Mouse (Mus musculus): ENCODE data around the gene Mybph.

DNA sequence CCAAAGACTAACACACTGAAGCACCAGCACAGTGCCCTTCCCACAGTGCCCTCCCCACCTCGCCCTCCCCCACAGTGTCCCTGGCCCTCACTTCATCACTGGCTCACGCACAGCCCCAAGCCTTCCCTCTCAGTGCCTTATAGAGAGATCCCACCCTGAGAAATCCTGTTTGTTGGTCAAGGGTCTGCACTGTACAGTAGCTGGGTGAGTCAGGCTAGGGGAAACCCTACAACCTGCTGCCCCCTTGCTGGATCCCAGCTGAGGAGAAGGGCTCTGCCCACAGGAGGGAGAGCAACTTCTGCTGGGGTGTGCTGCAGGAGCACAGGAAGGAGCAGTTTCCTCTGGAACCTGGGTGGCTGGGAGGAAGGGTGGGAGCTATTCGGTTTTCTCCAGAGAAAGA, 42.9 kb downstream of the Mybph start:
- TF ChIP-seq POLR2A (IDR thresholded peaks at IDR 0.05; ENCODE audit: extremely low read depth, insufficient read depth, low read length) (no peak), CTCF (IDR thresholded peaks at IDR 0.05; ENCODE audit: low read depth, low read length) (no peak)
